Mouse (Mus musculus) kidney, postnatal 0 days (tissue): Measurements from ENCODE around the gene Fkbp14. TPM values are rescaled to one million over a fixed set of nuclear protein-coding genes. Genes with fewer than 3 reads are reported as not detected.

Experiments
- ATAC-seq: fragments of 200-750 bp; cut with Nextera tagmentation; replicated peaks from 2 replicates; pipeline ENCODE4 v1.8.0; 2017; ENCODE audit warnings: low read depth, moderate number of reproducible peaks, moderate TSS enrichment, moderate library complexity; ENCODE audit not compliant: low FRiP score
- DNase-seq: peaks from one replicate; pipeline ENCODE4 v3.0.0-alpha.2; 2016; ENCODE audit warnings: low spot score
- H3K27ac ChIP-seq: fragments of 300-500 bp; sonication (generic); 2 replicates; pipeline ENCODE4 v1.5.1; 2014; ENCODE audit warnings: mild to moderate bottlenecking
- H3K27me3 ChIP-seq: fragments of 300-500 bp; sonication (generic); 2 replicates; pipeline ENCODE4 v1.6.1; 2014; ENCODE audit warnings: low read length, mixed read lengths; ENCODE audit not compliant: insufficient read depth
- H3K36me3 ChIP-seq: fragments of 300-500 bp; sonication (generic); 2 replicates; pipeline ENCODE4 v1.6.1; 2014; ENCODE audit warnings: low read length, mixed read lengths; ENCODE audit not compliant: insufficient read depth
- H3K4me1 ChIP-seq: fragments of 300-500 bp; sonication (generic); replicated peaks from 2 replicates; pipeline ENCODE4 v1.6.1; 2014; ENCODE audit warnings: antibody characterized with exemption, low read length, mixed read lengths; ENCODE audit not compliant: insufficient read depth
- H3K4me2 ChIP-seq: fragments of 300-500 bp; sonication (generic); 2 replicates; pipeline ENCODE4 v1.6.1; 2014; ENCODE audit warnings: mild to moderate bottlenecking, low read length, moderate library complexity, mixed read lengths
- H3K4me3 ChIP-seq: fragments of 300-500 bp; sonication (generic); replicated peaks from 2 replicates; pipeline ENCODE4 v1.5.1; 2014; ENCODE audit warnings: low read depth, low read length
- H3K9ac ChIP-seq: fragments of 300-500 bp; sonication (generic); 2 replicates; pipeline ENCODE4 v1.6.1; 2014; ENCODE audit warnings: low read depth, low read length
- H3K9me3 ChIP-seq: fragments of 300-500 bp; sonication (generic); replicated peaks from 2 replicates; pipeline ENCODE4 v1.6.1; 2016; ENCODE audit warnings: low read length, inconsistent platforms, mixed read lengths
- CTCF ChIP-seq: IDR thresholded peaks from 2 replicates; pipeline ENCODE4 v1.5.1; 2016; ENCODE audit warnings: antibody characterized with exemption, low read depth, mild to moderate bottlenecking, moderate library complexity
- WGBS: fragments of 180-500 bp; shearing (Covaris S2); extraction: QIAGEN DNeasy Blood & Tissue Kit; methylation state at CpG from one replicate; pipeline ENCODE4 v1.1.7; 2014; 5-methylcytosine and 5-hydroxymethylcytosine counted together
- polyA plus RNA-seq: library from polyadenylated mRNA; unstranded; fragments of >200 nt; fragmentation: Nextera tagmentation; extraction: Ambion mirVana; gene quantifications from 2 replicates; pipeline ENCODE4 v1.2.1, GENCODE M21; 2015

Gene Fkbp14
- polyA plus RNA-seq, 1 experiment from 2014 or later, result 19.8 TPM

DNA sequence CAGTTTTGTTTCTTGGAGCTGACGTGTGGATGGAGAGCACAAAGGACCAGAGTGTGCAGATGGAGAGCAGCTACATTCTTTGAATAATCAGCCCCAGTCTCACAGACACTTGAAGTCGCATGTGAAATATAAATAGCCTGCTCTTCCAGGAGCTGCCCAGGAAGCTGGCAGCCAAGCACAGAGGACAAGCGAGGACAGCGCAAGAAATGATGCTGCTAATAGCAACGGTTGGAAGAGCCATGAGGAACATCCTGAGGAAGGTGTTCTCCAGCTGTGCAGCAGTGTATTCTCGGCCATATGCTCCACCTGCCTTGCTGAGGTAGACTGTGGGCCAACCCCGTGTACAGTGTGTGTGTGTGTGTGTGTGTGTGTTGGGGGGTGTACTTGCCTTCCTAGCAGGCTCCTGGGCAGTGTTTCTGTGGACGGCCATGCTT is 66.0 kb downstream of the Fkbp14 start:
- H3K27ac ChIP-seq, result no peak overlapping the region
- DNase-seq, result no peak
- ATAC-seq, result no peak
- no peaks in the 10 kb centered on the region for H3K9me3 ChIP-seq
- no peak overlapping the region for H3K4me3 ChIP-seq
- no peaks in the 10 kb centered on the region for H3K27me3 ChIP-seq
- 67% methylated on average over 8 of the region's 8 CpGs for WGBS
- H3K4me2 ChIP-seq, result no peak overlapping the region
- no peaks in the 10 kb centered on the region for H3K4me1 ChIP-seq
- H3K9ac ChIP-seq, result no peak overlapping the region
- no peak for TF ChIP-seq CTCF
- no peaks in the 10 kb centered on the region for H3K36me3 ChIP-seq

GRCm38 (mm10) chr6:54530182-54530581 is 66.9 kb downstream of the Fkbp14 start:
- H3K27me3 ChIP-seq, result no peaks in the 10 kb centered on the region
- DNase-seq (no peak), ATAC-seq (no peak)
- no peak overlapping the region for H3K4me3 ChIP-seq
- 85% methylated on average over 2 of the region's 2 CpGs for WGBS
- no peak overlapping the region for H3K4me2 ChIP-seq
- TF ChIP-seq CTCF, result no peak
- H3K36me3 ChIP-seq, result no peaks in the 10 kb centered on the region
- H3K4me1 ChIP-seq, result no peaks in the 10 kb centered on the region
- no peak overlapping the region for H3K27ac ChIP-seq
- no peak overlapping the region for H3K9ac ChIP-seq
- H3K9me3 ChIP-seq, result no peaks in the 10 kb centered on the region

GRCm38 (mm10) chr6:54528666-54529065 is 68.4 kb downstream of the Fkbp14 start:
- Histone ChIP-seq H3K27me3 (no peaks in the 10 kb centered on the region), H3K4me1 (no peaks in the 10 kb centered on the region), H3K27ac (no peak overlapping the region), H3K4me3 (no peak overlapping the region), H3K9me3 (no peaks in the 10 kb centered on the region), H3K9ac (no peak overlapping the region), H3K4me2 (no peak overlapping the region), H3K36me3 (no peaks in the 10 kb centered on the region)
- WGBS, result 87% methylated on average over 8 of the region's 8 CpGs
- no peak for ATAC-seq
- TF ChIP-seq CTCF, result no peak
- DNase-seq, result no peak

Other genes with a start within 250 kb of the Fkbp14 start
- 1.4 and 1.7 TPM in 2 replicates for gene Wipf3, start 167.7 kb downstream of the Fkbp14 start, polyA plus RNA-seq
- gene Scrn1, start 30.8 kb downstream of the Fkbp14 start, polyA plus RNA-seq, result 7.0 and 8.2 TPM in 2 replicates
- gene Plekha8, start 2.2 kb downstream of the Fkbp14 start, polyA plus RNA-seq, result 9.5 and 9.8 TPM in 2 replicates
- 8.2 and 8.5 TPM in 2 replicates for gene Mturn, start 84.3 kb upstream of the Fkbp14 start, polyA plus RNA-seq
- 6.7 and 7.3 TPM in 2 replicates for gene Znrf2, start 219.6 kb upstream of the Fkbp14 start, polyA plus RNA-seq